Mouse (Mus musculus) frontal cortex, postnatal 10 days (tissue): ENCODE data around the gene Zfp523.
A peak's percentile ranks its signal among the peaks of the same experiment; 100 is the strongest.

ENCODE experiments used
- DNase-seq, 2 experiments: peaks; one replicate each; pipeline ENCODE4 v3.0.0; 2022; ENCODE audit warnings: low spot score in 2 of 2, mixed read lengths in 1 of 2

Zfp523 gene

DNA sequence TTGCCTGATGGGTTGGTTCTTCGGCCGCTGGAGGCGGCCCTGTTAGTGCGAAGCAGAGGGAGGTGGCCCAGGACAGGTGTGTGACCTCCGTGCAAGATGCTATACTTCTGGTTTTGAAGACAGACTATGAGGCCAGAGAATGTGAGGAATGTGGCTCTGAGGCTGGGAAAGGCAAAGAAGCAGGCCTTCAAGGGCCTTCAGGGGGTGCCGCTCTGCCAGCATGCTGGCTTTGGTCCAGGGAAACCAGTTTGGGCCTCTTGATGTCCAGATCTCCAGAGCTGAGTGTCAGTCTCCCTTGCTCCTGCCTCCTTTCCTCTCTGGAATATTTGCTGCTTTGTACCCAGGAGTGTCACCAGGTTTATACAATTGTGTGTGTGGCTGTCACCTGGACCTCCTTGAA lies 65.4 kb downstream of the Zfp523 start:
- DNase-seq: no peak

DNA sequence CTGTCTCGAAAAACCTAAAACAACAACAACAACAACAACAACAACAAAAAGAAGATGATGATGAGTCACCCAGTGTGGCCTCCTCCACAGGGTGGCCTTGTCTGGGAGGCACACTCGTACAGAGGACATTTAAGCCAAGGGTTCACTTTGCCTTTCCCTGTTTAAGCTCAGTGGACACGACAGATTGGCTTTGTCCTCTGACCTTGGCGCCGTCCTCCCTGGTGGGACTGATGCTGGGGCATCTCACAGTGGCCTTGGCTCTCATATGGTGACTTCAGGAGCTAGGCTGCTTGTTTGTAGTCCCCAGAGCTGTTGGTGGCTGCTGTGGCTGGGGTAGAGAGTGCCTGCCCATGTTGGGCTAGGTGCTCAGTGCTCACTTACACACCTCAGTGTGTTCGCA lies 67.3 kb downstream of the Zfp523 start:
- no peak for DNase-seq

DNA sequence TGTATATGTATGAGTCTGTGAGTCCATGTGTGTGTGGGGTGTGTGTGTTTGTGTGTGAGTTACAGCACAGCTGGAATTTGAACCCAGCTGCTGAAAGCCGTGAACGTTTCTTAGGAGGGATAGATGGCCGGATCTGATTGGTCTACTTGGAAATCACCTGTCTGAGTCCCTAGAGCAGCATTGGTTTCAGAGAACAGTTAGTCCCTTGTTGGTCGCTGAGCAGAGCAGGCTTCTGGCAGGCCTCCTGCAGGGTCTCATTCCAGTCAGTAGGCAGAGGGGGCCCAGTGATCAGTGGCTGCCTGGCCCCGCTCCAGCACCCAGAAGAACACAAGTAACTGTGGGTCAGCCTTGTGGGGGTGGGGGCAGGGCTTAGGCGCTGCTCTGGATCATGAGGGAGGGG lies 67.8 kb downstream of the Zfp523 start:
- DNase-seq: peak; percentile 57 to 83

GRCm38 (mm10) chr17:28246640-28247039 lies 69.7 kb downstream of the Zfp523 start:
- DNase-seq: no peak

- DNase-seq: no peak
Observed at GRCm38 (mm10) chr17:28247613-28248012, 70.7 kb downstream of the Zfp523 start.

GRCm38 (mm10) chr17:28249062-28249461 lies 72.1 kb downstream of the Zfp523 start:
- DNase-seq: no peak

GRCm38 (mm10) chr17:28251579-28252280 lies 74.8 kb downstream of the Zfp523 start:
- DNase-seq: no peak

DNA sequence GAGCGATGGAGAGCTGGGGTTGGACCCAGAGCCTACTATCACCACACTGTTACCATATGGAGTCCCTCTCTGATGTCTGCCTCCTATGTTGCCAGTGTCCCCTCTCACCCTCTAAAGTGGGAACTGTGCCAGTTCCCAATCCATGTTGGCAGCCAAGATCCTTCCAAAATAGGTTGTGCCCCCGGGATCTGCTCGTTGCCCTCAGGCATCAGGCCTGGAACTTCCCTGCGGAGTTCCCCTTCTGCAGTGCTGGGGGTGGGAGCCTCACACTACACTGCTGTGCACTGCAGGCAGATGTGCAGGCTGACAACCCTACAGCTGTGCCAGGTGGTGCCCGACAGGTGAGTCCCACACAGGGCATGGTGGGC lies 75.3 kb downstream of the Zfp523 start:
- DNase-seq: no peak

DNA sequence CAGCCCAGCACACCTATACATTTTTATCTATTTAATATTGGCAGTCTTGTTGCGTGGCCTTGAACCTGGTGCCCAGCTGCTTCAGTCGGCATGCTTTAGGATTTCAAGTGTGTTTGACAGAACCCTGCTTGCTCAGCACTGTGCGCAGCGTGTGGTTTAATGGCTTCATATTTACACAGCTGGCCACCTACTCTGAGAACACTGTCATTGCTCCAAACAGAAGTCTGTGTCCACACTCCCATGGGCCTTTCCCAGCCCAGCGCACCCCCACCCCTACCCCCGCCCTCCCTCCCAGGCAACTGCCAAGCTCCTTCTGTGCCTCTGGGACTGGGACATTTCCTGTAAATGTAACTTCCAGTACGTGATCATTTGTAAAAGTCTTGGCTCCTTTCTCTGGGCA lies 76.3 kb downstream of the Zfp523 start:
- DNase-seq: no peak

- DNase-seq: no peak
Observed at GRCm38 (mm10) chr17:28254804-28255203, 77.9 kb downstream of the Zfp523 start.
